Mouse (Mus musculus): ENCODE results near the gene Itga8.

DNA sequence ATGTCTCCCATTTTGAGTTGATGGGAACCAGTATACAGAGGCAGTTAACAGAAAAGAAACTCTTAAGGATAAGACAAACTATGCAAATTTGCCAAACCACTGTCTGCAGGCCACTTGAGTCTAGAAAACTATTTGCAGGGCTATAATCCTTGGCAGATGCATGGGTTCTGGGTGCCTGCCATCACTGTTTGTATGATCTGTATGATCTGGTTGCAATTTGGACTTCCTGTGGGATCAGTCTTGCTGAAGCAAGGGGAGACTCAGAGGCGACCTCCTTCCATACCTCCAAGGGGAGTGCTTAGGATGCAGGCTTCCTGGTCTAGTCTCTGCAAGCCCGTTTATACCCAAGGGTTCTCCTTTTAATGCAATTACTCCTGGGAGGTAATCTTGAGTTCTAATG is 155.1 kb downstream of the Itga8 start:
- no peak for TF ChIP-seq CTCF (IDR thresholded peaks at IDR 0.05; ENCODE audit: extremely low read depth, insufficient read depth, insufficient read length, insufficient replicate concordance)
- TF ChIP-seq POLR2A (IDR thresholded peaks at IDR 0.05; ENCODE audit: low read depth, low read length), result no peak
